Mouse (Mus musculus) kidney, embryonic 14.5 days (tissue): ENCODE measurements around the gene Sox5. TPM values are rescaled to one million over a fixed set of nuclear protein-coding genes. Genes with fewer than 3 reads are reported as not detected.

ENCODE experiments used
- ATAC-seq: fragments of 200-750 bp; cut with Nextera tagmentation; 2 replicates; pipeline ENCODE4 v1.8.0; 2017; ENCODE audit warnings: moderate number of reproducible peaks, mild to moderate bottlenecking, moderate TSS enrichment, moderate library complexity; ENCODE audit not compliant: low FRiP score, low TSS enrichment
- H3K27ac ChIP-seq: fragments of 300-500 bp; sonication (generic); 2 replicates; pipeline ENCODE4 v1.5.1; 2014; ENCODE audit warnings: low read depth, mild to moderate bottlenecking, low read length, moderate library complexity, mixed read lengths
- H3K27me3 ChIP-seq: fragments of 300-500 bp; sonication (generic); 2 replicates; pipeline ENCODE4 v1.6.1; 2014; ENCODE audit warnings: mild to moderate bottlenecking, low read length; ENCODE audit not compliant: control insufficient read depth, insufficient read depth
- H3K36me3 ChIP-seq: fragments of 300-500 bp; sonication (generic); 2 replicates; pipeline ENCODE4 v1.6.1; 2014; ENCODE audit warnings: low read length, mixed read lengths; ENCODE audit not compliant: control insufficient read depth, insufficient read depth
- H3K4me1 ChIP-seq: fragments of 300-500 bp; sonication (generic); 2 replicates; pipeline ENCODE4 v1.6.1; 2014; ENCODE audit warnings: low read length, mixed read lengths; ENCODE audit not compliant: control insufficient read depth, insufficient read depth
- H3K4me2 ChIP-seq: fragments of 300-500 bp; sonication (generic); replicated peaks from 2 replicates; pipeline ENCODE4 v1.6.1; 2014; ENCODE audit warnings: low read depth, mild to moderate bottlenecking, low read length
- H3K4me3 ChIP-seq: fragments of 300-500 bp; sonication (generic); 2 replicates; pipeline ENCODE4 v1.5.1; 2014; ENCODE audit warnings: mild to moderate bottlenecking, low read length
- H3K9ac ChIP-seq: fragments of 300-500 bp; sonication (generic); 2 replicates; pipeline ENCODE4 v1.6.1; 2014; ENCODE audit warnings: low read depth, mild to moderate bottlenecking, low read length, moderate library complexity
- H3K9me3 ChIP-seq: fragments of 300-500 bp; sonication (generic); 2 replicates; pipeline ENCODE4 v1.6.1; 2016; ENCODE audit warnings: low read length; ENCODE audit not compliant: control insufficient read depth
- WGBS: fragments of 180-500 bp; shearing (Covaris S2); extraction: QIAGEN DNeasy Blood & Tissue Kit; methylation state at CpG from one replicate; pipeline ENCODE4 v1.1.7; 2014; 5-methylcytosine and 5-hydroxymethylcytosine counted together
- polyA plus RNA-seq: library from polyadenylated mRNA; unstranded; fragments of >200 nt; fragmentation: Nextera tagmentation; extraction: Ambion mirVana; gene quantifications from 2 replicates; pipeline ENCODE4 v1.2.1, GENCODE M21; 2014

Sox5 gene
- polyA plus RNA-seq, 1 experiment from 2014 or later: 13.0 TPM

DNA sequence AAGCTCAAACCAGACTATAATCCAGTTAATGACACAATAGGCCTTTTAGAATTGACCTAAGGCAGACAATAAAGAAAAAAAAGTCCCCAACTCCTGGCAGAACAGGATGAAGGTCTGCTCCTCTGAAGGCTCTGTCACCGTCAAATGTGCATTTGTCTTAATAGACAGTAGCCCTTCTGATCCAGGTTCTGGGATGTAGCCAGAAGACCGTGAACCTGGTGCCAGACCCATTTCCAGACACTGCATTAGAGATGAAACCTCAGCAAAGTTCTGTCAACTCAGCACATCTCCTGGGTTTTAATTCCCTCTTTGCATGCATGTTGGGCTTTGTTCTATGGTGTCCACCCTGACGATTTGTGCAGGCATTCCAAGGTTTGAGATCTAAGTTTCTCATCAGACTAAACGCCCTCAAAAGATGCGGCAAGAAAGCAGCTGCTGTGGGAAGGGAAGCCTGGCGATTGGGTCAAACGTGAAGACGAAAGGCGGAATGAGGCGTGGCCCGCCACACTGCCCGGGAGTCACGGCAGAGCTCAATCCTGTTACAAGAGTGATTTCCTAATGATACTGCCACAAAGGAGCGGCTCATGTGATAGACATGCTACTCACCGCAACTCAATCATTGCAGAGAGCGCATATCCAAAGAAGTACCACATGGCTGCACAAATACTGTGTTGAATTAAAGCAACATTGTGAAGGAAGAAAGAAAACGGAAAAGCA is 394.1 kb downstream of the Sox5 start:
- H3K27ac ChIP-seq: no peak overlapping the region
- no peaks in the 10 kb centered on the region for H3K4me1 ChIP-seq
- H3K4me2 ChIP-seq: no peak overlapping the region
- no peak overlapping the region for H3K9ac ChIP-seq
- whole genome bisulfite sequencing: 79% methylated on average over 17 of the region's 17 CpGs
- H3K4me3 ChIP-seq: no peak overlapping the region
- H3K9me3 ChIP-seq: no peaks in the 10 kb centered on the region
- no peak for ATAC-seq
- no peaks in the 10 kb centered on the region for H3K36me3 ChIP-seq
- no peaks in the 10 kb centered on the region for H3K27me3 ChIP-seq

DNA sequence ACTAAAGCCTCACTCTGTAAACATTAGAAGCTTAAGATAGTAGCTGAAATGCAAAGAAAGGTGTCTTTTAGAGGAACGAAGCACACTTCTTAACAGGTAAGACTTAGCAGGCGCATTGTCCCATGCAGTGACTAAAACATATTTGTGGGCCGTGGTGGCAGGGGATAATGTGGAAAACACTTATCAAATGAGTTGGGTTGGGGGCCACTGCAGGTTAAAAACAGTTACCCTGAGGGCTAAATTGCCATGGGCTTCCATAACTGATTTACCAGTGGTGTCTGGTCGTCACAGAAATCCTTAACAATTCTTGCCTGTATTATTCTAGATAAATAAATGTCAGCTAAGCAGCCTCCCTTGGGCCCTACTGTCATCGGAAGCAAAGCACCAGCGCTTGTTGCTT is 401.1 kb downstream of the Sox5 start:
- ATAC-seq: no peak
- no peaks in the 10 kb centered on the region for H3K27me3 ChIP-seq
- 81% methylated on average over 6 of the region's 6 CpGs for WGBS

DNA sequence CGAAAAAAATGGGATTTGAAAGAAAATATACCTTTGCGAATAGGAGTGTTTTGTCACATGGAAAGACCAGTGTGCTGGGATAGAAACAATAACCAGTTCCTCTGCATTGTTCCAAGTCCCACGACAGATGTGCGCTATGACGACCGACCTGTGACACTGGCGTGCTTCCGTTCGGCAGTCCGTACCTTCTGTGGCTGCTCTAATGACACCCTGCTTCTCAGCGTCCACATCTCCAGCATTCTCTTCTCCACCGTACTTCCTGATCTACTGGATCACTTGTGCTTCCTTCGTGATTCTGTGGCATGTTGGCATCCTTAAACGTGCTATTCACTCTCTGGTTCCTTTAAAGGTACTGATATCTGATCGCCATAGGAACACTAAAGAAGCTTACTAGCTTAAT is 401.6 kb downstream of the Sox5 start:
- 75% methylated on average over 15 of the region's 15 CpGs for WGBS

More for the DNA sequence above, 401.1 kb downstream of the Sox5 start:
- H3K36me3 ChIP-seq: no peaks in the 10 kb centered on the region
- no peak overlapping the region for H3K27ac ChIP-seq
- H3K4me2 ChIP-seq: no peak overlapping the region
- H3K4me1 ChIP-seq: no peaks in the 10 kb centered on the region
- no peak overlapping the region for H3K9ac ChIP-seq
- no peak overlapping the region for H3K4me3 ChIP-seq
- H3K9me3 ChIP-seq: no peaks in the 10 kb centered on the region

DNA sequence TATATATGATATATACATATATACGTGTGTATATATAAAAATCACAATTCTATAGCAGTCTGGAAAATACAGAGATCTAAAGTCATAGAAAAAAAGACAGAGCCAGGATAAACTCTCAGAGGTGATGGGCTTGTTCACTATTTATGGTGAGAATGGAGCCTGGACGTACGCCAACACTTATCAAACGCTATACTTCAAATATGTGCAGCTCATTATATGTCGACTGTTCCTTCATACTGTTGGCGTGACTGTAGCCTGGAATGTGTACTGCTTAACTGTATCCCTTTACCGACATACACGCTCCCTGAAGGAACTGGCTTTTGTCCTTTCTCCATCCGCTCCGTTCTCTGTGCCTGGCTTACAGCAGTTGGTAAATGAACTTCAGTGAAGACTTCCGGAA is 407.0 kb downstream of the Sox5 start:
- Histone ChIP-seq H3K4me3 (no peak overlapping the region), H3K27ac (no peak overlapping the region), H3K9me3 (no peaks in the 10 kb centered on the region), H3K4me1 (no peaks in the 10 kb centered on the region), H3K36me3 (no peaks in the 10 kb centered on the region), H3K9ac (no peak overlapping the region), H3K27me3 (no peaks in the 10 kb centered on the region), H3K4me2 (no peak overlapping the region)
- no peak for ATAC-seq
- 90% methylated on average over 11 of the region's 11 CpGs for WGBS

More for the DNA sequence above, 401.6 kb downstream of the Sox5 start:
- H3K4me2 ChIP-seq: no peak overlapping the region
- no peak overlapping the region for H3K4me3 ChIP-seq
- H3K36me3 ChIP-seq: no peaks in the 10 kb centered on the region
- H3K27me3 ChIP-seq: no peaks in the 10 kb centered on the region
- ATAC-seq: no peak
- no peak overlapping the region for H3K27ac ChIP-seq
- H3K9ac ChIP-seq: no peak overlapping the region
- H3K9me3 ChIP-seq: no peaks in the 10 kb centered on the region
- no peaks in the 10 kb centered on the region for H3K4me1 ChIP-seq

DNA sequence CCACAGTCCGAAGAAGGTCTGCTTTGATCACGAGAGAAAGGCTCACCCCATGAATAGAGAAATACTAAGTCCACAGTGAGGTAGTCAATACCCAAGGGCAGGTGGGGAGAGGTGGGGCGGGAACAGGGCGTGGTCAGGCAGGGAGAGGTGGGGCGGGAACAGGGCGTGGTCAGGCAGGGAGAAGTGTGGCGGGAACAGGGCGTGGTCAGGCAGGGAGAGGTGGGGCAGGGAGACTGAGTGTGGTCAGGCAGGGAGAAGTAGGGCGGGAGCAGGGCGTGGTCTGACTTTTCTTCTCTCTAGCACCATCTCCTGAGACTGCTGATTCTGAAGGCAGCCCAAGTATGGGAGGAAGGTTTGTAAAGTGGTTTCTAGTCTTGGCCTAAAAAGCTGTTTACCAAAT is 411.1 kb downstream of the Sox5 start:
- WGBS: 45% methylated on average over 10 of the region's 10 CpGs
- ATAC-seq: peak; percentile 55; the same call in 1 of the 2 replicates

DNA sequence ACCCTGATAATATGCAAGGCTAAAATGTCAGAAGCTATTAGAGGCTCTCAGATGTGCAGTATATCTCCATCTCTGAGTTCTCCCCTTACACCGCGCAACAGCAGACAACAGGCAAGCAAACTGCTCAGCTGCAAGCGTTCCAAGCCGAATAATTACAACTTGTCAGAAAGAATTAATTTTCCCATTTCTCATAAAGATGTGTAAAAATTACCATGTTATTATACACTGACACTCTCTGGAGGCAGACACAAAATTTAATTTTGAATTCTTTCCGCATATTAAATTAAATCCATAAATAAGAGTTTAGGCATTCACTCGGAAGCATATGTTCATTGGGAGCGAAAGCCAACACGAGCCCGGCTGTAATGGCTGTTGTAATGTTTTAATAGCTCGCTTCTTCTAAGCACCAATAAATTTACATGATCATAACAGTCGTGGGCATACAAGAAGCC is 414.1 kb downstream of the Sox5 start:
- Histone ChIP-seq H3K27me3 (no peaks in the 10 kb centered on the region), H3K27ac (no peak overlapping the region), H3K4me3 (no peak overlapping the region), H3K36me3 (no peaks in the 10 kb centered on the region), H3K9me3 (0 out of 2 replicates have a peak, but pooled peaks cover 4% of the 10 kb centered on the region), H3K9ac (no peak overlapping the region), H3K4me1 (no peaks in the 10 kb centered on the region), H3K4me2 (no peak overlapping the region)
- 89% methylated on average over 11 of the region's 11 CpGs for WGBS
- no peak for ATAC-seq

More for the DNA sequence above, 411.1 kb downstream of the Sox5 start:
- Histone ChIP-seq H3K9me3 (no peaks in the 10 kb centered on the region), H3K4me3 (no peak overlapping the region), H3K36me3 (no peaks in the 10 kb centered on the region), H3K4me2 (no peak overlapping the region), H3K27me3 (no peaks in the 10 kb centered on the region), H3K27ac (no peak overlapping the region), H3K9ac (no peak overlapping the region), H3K4me1 (no peaks in the 10 kb centered on the region)

DNA sequence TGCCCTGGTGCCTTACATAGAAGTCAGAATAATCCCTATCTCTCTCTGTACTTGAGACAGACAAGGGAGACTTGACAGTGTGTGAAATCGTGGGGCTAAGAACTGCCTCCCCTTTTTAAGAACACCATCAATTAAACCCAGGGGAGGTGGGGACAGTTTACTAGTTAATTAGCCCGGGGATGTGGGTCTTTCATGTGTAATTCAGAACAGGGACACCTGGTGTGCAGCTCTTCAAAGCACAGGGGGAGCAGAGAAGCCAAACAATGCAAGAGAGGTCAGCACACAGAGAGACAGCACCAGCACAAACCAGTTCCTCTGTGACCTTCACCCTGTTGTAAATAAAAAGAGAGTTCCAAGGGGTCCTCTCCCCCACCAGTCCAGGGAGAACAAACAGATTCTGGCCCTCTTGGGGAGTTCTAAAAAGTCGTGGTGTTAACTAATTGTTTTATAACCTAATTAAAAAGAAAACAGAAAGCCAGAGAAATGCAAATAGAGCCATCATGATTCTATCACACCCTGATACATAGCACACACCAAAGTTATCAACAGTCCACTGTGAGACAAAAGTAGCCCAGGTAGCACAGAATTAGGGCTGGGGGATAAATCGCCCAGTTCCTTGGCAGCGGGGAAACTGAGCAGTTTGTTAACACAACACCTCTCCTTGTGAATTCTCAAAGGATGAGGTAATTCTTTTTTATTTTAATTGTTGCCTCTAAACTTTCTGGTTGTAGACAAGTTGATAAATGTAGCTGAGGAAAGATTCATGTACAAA is 420.3 kb downstream of the Sox5 start:
- H3K27ac ChIP-seq: no peak overlapping the region
- H3K4me1 ChIP-seq: 0 out of 2 replicates have a peak, but pooled peaks cover 3% of the 10 kb centered on the region
- no peak overlapping the region for H3K4me2 ChIP-seq
- 19% methylated on average over 5 of the region's 5 CpGs for WGBS
- no peaks in the 10 kb centered on the region for H3K27me3 ChIP-seq
- no peak overlapping the region for H3K4me3 ChIP-seq
- H3K9me3 ChIP-seq: 0 out of 2 replicates have a peak, but pooled peaks cover 4% of the 10 kb centered on the region
- ATAC-seq: peak; percentile 66; the same call in 1 of the 2 replicates
- no peaks in the 10 kb centered on the region for H3K36me3 ChIP-seq
- no peak overlapping the region for H3K9ac ChIP-seq

DNA sequence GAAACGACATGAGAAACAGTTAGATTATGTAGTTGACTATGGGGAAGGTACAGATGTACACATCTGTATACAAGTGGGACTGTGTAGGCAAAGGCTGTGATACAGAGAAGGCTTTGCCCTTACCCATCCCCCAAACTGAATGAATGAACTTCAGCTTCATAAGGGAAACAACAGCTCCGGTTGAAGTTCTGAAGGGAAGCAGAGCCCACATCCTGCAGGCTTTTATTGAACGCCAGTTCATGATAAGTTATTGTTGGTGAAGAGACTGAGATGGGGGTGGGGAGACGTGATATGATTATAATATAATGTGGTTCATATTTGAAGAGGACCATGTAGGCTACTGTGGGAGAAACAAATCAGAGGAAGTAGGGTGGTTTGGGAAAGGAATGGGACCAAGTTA is 424.7 kb downstream of the Sox5 start:
- ATAC-seq: no peak
- Histone ChIP-seq H3K4me2 (no peak overlapping the region), H3K4me3 (no peak overlapping the region), H3K9ac (no peak overlapping the region), H3K4me1 (0 out of 2 replicates have a peak, but pooled peaks cover 3% of the 10 kb centered on the region), H3K36me3 (no peaks in the 10 kb centered on the region), H3K9me3 (no peaks in the 10 kb centered on the region), H3K27me3 (no peaks in the 10 kb centered on the region), H3K27ac (no peak overlapping the region)
- WGBS: 80% methylated on average over 4 of the region's 4 CpGs

DNA sequence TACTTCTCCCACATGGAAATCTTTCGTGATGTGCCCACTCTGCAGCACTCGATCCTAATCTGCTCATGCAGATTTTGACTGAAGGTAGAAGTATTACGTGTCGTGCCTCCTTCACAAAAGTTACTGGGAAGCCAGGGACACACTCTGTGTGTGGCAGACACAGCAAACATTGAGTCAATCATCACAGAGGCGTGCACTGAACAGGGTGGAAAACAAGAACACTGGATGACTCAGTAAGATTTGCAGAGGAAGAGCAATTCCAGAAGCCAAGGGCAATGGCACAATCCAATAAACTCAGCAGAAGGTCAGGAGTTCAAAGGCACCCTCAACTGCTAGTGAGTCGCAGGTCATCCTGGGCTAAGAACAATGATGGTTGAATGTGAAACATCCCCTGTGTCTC is 430.7 kb downstream of the Sox5 start:
- no peak for ATAC-seq
- 88% methylated on average over 6 of the region's 6 CpGs for WGBS
- no peaks in the 10 kb centered on the region for H3K4me1 ChIP-seq
- H3K4me3 ChIP-seq: no peak overlapping the region
- no peak overlapping the region for H3K27ac ChIP-seq
- no peaks in the 10 kb centered on the region for H3K27me3 ChIP-seq
- H3K9ac ChIP-seq: no peak overlapping the region
- H3K4me2 ChIP-seq: no peak overlapping the region
- no peaks in the 10 kb centered on the region for H3K36me3 ChIP-seq
- H3K9me3 ChIP-seq: no peaks in the 10 kb centered on the region
